16 mouse cellular contexts compared by ENCODE assay signal in genomic region chr17:52468464-52468863, GRCm38 (mm10).
DNase-seq lines count a peak whose midpoint lies in the region; ATAC-seq lines count a peak whose summit lies in the region.
"Had no signal": no experiment of that assay in that cellular context is flagged by ENCODE, and none has a peak within 500 bp of the region (broad histone marks: within the 10 kb centered on the region; RNA-seq: fewer than 3 reads in every experiment).

No protein-coding gene starts in this region.

- peak; percentile 36 to 79 for DNase-seq in thymus, adult 18-20 months
- DNase-seq in thymus, postnatal 36 days = peak; percentile 65 to 72
- DNase-seq in testis, postnatal 10 days (ENCODE audit: low spot score) = no peak
- DNase-seq in left cerebral cortex, adult 11 months (ENCODE audit: low spot score) = no peak
- no peak for DNase-seq in kidney, adult 9 months
- DNase-seq: adrenal gland, postnatal 10 days; cerebellum, adult 2 months; cerebellum, postnatal 36 days; gastrocnemius, postnatal 10 days; kidney, postnatal 25 days; liver had no signal

- ATAC-seq in CD4-positive, CD25-positive, alpha-beta regulatory T cell, adult 4 months = peak; percentile 90
- peak; percentile 91 for ATAC-seq in activated CD4-positive, CD25-positive, alpha-beta regulatory T cell, adult 4 months
- ATAC-seq: forebrain, embryonic 13.5 days; intestine, embryonic 16.5 days; lung, postnatal 0 days had no signal

Comparison
In these comparisons a context has a peak if more than half of its experiments do, and no peak if none do; other contexts are left out.
1. DNase-seq: peak in thymus, adult 18-20 months (2 of 2) and thymus, postnatal 36 days (2 of 2); none in testis, postnatal 10 days (single experiment), left cerebral cortex, adult 11 months (single experiment) and kidney, adult 9 months (single experiment).